Mouse (Mus musculus) forebrain, embryonic 15.5 days (tissue): ENCODE data around the gene Cacna1i. TPM values are rescaled to one million over a fixed set of nuclear protein-coding genes. Genes with fewer than 3 reads are reported as not detected.
A peak's percentile ranks its signal among the peaks of the same experiment; 100 is the strongest.

ENCODE experiments used
- ATAC-seq: fragments of 200-750 bp; cut with Nextera tagmentation; replicated peaks from 2 replicates; pipeline ENCODE4 v1.8.0; 2017; ENCODE audit warnings: mild to moderate bottlenecking, moderate TSS enrichment, moderate library complexity
- H3K27ac ChIP-seq: fragments of 300-500 bp; sonication (generic); replicated peaks from 2 replicates; pipeline ENCODE4 v1.5.1; 2015; ENCODE audit warnings: mild to moderate bottlenecking, inconsistent platforms
- H3K27me3 ChIP-seq: fragments of 300-500 bp; sonication (generic); 2 replicates; pipeline ENCODE4 v1.6.1; 2015; ENCODE audit warnings: inconsistent platforms
- H3K36me3 ChIP-seq: fragments of 300-500 bp; sonication (generic); 2 replicates; pipeline ENCODE4 v1.6.1; 2015; ENCODE audit warnings: mild to moderate bottlenecking, inconsistent platforms
- H3K4me1 ChIP-seq: fragments of 300-500 bp; sonication (generic); 2 replicates; pipeline ENCODE4 v1.6.1; 2015; ENCODE audit warnings: inconsistent platforms
- H3K4me2 ChIP-seq: fragments of 300-500 bp; sonication (generic); replicated peaks from 2 replicates; pipeline ENCODE4 v1.6.1; 2015; ENCODE audit warnings: mild to moderate bottlenecking, inconsistent platforms
- H3K4me3 ChIP-seq: fragments of 300-500 bp; sonication (generic); 2 replicates; pipeline ENCODE4 v1.5.1; 2015; ENCODE audit warnings: mild to moderate bottlenecking, inconsistent platforms
- H3K9ac ChIP-seq: fragments of 300-500 bp; sonication (generic); replicated peaks from 2 replicates; pipeline ENCODE4 v1.6.1; 2015; ENCODE audit warnings: mild to moderate bottlenecking, inconsistent platforms
- H3K9me3 ChIP-seq: fragments of 300-500 bp; sonication (generic); 2 replicates; pipeline ENCODE4 v1.6.1; 2016; ENCODE audit warnings: inconsistent platforms
- WGBS: fragments of 180-500 bp; shearing (Covaris S2); methylation state at CpG from one replicate; pipeline ENCODE4 v1.1.7; 2015; ENCODE audit warnings: mixed read lengths; 5-methylcytosine and 5-hydroxymethylcytosine counted together
- polyA plus RNA-seq: library from polyadenylated mRNA; unstranded; fragments of >200 nt; fragmentation: Nextera tagmentation; extraction: Ambion mirVana; gene quantifications from 2 replicates; pipeline ENCODE4 v1.2.1, GENCODE M21; 2015

The Cacna1i gene
- polyA plus RNA-seq, 1 experiment from 2014 or later = 0.50 TPM

- no peaks in the 10 kb centered on the region for H3K27me3 ChIP-seq
- no peak for ATAC-seq
- H3K27ac ChIP-seq = no peak overlapping the region
- no peaks in the 10 kb centered on the region for H3K9me3 ChIP-seq
- peaks cover 4% of the 10 kb centered on the region; the same call in 1 of the 2 replicates for H3K4me1 ChIP-seq
- H3K4me2 ChIP-seq = no peak overlapping the region
- H3K4me3 ChIP-seq = no peak overlapping the region
- WGBS = 68% methylated on average over 5 of the region's 5 CpGs
- H3K9ac ChIP-seq = no peak overlapping the region
- H3K36me3 ChIP-seq = no peaks in the 10 kb centered on the region
These were observed 8.8 kb upstream of the Cacna1i start for GRCm38 (mm10) chr15:80278121-80278759.

- Histone ChIP-seq H3K9me3 (no peaks in the 10 kb centered on the region), H3K4me1 (peaks cover 4% of the 10 kb centered on the region; the same call in 1 of the 2 replicates), H3K36me3 (no peaks in the 10 kb centered on the region), H3K27me3 (no peaks in the 10 kb centered on the region), H3K9ac (no peak overlapping the region), H3K4me3 (no peak overlapping the region), H3K4me2 (no peak overlapping the region), H3K27ac (no peak overlapping the region)
- no peak for ATAC-seq
- WGBS = 88% methylated on average over 2 of the region's 2 CpGs
These were observed 8.0 kb upstream of the Cacna1i start for GRCm38 (mm10) chr15:80279053-80279452.

- Histone ChIP-seq H3K27ac (no peak overlapping the region), H3K36me3 (no peaks in the 10 kb centered on the region), H3K9me3 (no peaks in the 10 kb centered on the region), H3K4me1 (peaks cover 4% of the 10 kb centered on the region; the same call in 1 of the 2 replicates), H3K9ac (no peak overlapping the region), H3K27me3 (peaks cover 11% of the 10 kb centered on the region), H3K4me2 (no peak overlapping the region), H3K4me3 (no peak overlapping the region)
- 16% methylated on average over 6 of the region's 6 CpGs for WGBS
- no peak for ATAC-seq
These were observed 6.4 kb upstream of the Cacna1i start for GRCm38 (mm10) chr15:80280646-80281045.

- Histone ChIP-seq H3K9me3 (no peaks in the 10 kb centered on the region), H3K4me1 (peaks cover 14% of the 10 kb centered on the region; the same call in 1 of the 2 replicates), H3K36me3 (no peaks in the 10 kb centered on the region), H3K4me3 (peak overlapping the region; percentile 54), H3K4me2 (peak overlapping the region; percentile 82), H3K9ac (peak overlapping the region; percentile 63), H3K27me3 (peaks cover 48% of the 10 kb centered on the region), H3K27ac (no peak overlapping the region)
- 1% methylated on average over 23 of the region's 23 CpGs for WGBS
- ATAC-seq = no peak
These were observed 998 bp downstream of the Cacna1i start for GRCm38 (mm10) chr15:80288036-80288435.

- 10% methylated on average over 10 of the region's 10 CpGs for WGBS
- no peak overlapping the region for H3K4me3 ChIP-seq
- no peak overlapping the region for H3K4me2 ChIP-seq
- no peak overlapping the region for H3K27ac ChIP-seq
- no peak overlapping the region for H3K9ac ChIP-seq
- no peaks in the 10 kb centered on the region for H3K36me3 ChIP-seq
- ATAC-seq = no peak
- no peaks in the 10 kb centered on the region for H3K9me3 ChIP-seq
- H3K27me3 ChIP-seq = peaks cover 48% of the 10 kb centered on the region
- peaks cover 14% of the 10 kb centered on the region; the same call in 1 of the 2 replicates for H3K4me1 ChIP-seq
These were observed 2.4 kb downstream of the Cacna1i start for GRCm38 (mm10) chr15:80289436-80289835.

GRCm38 (mm10) chr15:80297146-80297545, 10.1 kb downstream of the Cacna1i start:
- no peaks in the 10 kb centered on the region for H3K9me3 ChIP-seq

GRCm38 (mm10) chr15:80303779-80304178, 16.7 kb downstream of the Cacna1i start:
- 77% methylated on average over 14 of the region's 14 CpGs for WGBS
- Histone ChIP-seq H3K4me3 (no peak overlapping the region), H3K27me3 (no peaks in the 10 kb centered on the region), H3K36me3 (no peaks in the 10 kb centered on the region), H3K27ac (no peak overlapping the region), H3K9ac (no peak overlapping the region), H3K9me3 (no peaks in the 10 kb centered on the region), H3K4me1 (no peaks in the 10 kb centered on the region), H3K4me2 (no peak overlapping the region)
- ATAC-seq = no peak

More at GRCm38 (mm10) chr15:80297146-80297545, 10.1 kb downstream of the Cacna1i start:
- Histone ChIP-seq H3K27ac (no peak overlapping the region), H3K9ac (no peak overlapping the region), H3K4me1 (no peaks in the 10 kb centered on the region), H3K4me3 (no peak overlapping the region), H3K4me2 (no peak overlapping the region), H3K27me3 (no peaks in the 10 kb centered on the region), H3K36me3 (no peaks in the 10 kb centered on the region)
- no peak for ATAC-seq
- WGBS = 97% methylated on average over 1 of the region's 1 CpGs

GRCm38 (mm10) chr15:80304188-80304587, 17.1 kb downstream of the Cacna1i start:
- no peak overlapping the region for H3K4me2 ChIP-seq
- no peak overlapping the region for H3K9ac ChIP-seq
- 77% methylated on average over 12 of the region's 12 CpGs for WGBS
- ATAC-seq = no peak
- no peaks in the 10 kb centered on the region for H3K27me3 ChIP-seq
- H3K27ac ChIP-seq = no peak overlapping the region
- H3K9me3 ChIP-seq = no peaks in the 10 kb centered on the region
- H3K36me3 ChIP-seq = no peaks in the 10 kb centered on the region
- H3K4me1 ChIP-seq = no peaks in the 10 kb centered on the region
- H3K4me3 ChIP-seq = no peak overlapping the region

GRCm38 (mm10) chr15:80306146-80306545, 19.1 kb downstream of the Cacna1i start:
- no peak overlapping the region for H3K9ac ChIP-seq
- 67% methylated on average over 8 of the region's 8 CpGs for WGBS
- no peaks in the 10 kb centered on the region for H3K9me3 ChIP-seq
- H3K27ac ChIP-seq = no peak overlapping the region
- no peaks in the 10 kb centered on the region for H3K36me3 ChIP-seq
- no peak overlapping the region for H3K4me2 ChIP-seq
- no peaks in the 10 kb centered on the region for H3K27me3 ChIP-seq
- no peak for ATAC-seq
- H3K4me1 ChIP-seq = no peaks in the 10 kb centered on the region
- no peak overlapping the region for H3K4me3 ChIP-seq

GRCm38 (mm10) chr15:80314731-80315130, 27.7 kb downstream of the Cacna1i start:
- H3K4me1 ChIP-seq = peaks cover 27% of the 10 kb centered on the region
- H3K4me3 ChIP-seq = no peak overlapping the region
- no peaks in the 10 kb centered on the region for H3K9me3 ChIP-seq
- H3K27me3 ChIP-seq = no peaks in the 10 kb centered on the region
- no peak overlapping the region for H3K27ac ChIP-seq
- WGBS = 16% methylated on average over 7 of the region's 7 CpGs
- H3K4me2 ChIP-seq = no peak overlapping the region
- peak; percentile 43; the same call in 1 of the 2 replicates for ATAC-seq
- H3K36me3 ChIP-seq = no peaks in the 10 kb centered on the region
- no peak overlapping the region for H3K9ac ChIP-seq

- H3K36me3 ChIP-seq = no peaks in the 10 kb centered on the region
- H3K4me3 ChIP-seq = no peak overlapping the region
- no peaks in the 10 kb centered on the region for H3K9me3 ChIP-seq
- no peaks in the 10 kb centered on the region for H3K27me3 ChIP-seq
- no peak overlapping the region for H3K27ac ChIP-seq
- 84% methylated on average over 6 of the region's 6 CpGs for WGBS
- H3K4me2 ChIP-seq = no peak overlapping the region
- H3K4me1 ChIP-seq = peaks cover 27% of the 10 kb centered on the region
- H3K9ac ChIP-seq = no peak overlapping the region
- ATAC-seq = no peak
These were observed 30.1 kb downstream of the Cacna1i start for GRCm38 (mm10) chr15:80316966-80317634.

GRCm38 (mm10) chr15:80317841-80318530, 30.9 kb downstream of the Cacna1i start:
- ATAC-seq = no peak
- Histone ChIP-seq H3K27ac (no peak overlapping the region), H3K4me2 (no peak overlapping the region), H3K36me3 (no peaks in the 10 kb centered on the region), H3K27me3 (no peaks in the 10 kb centered on the region), H3K9me3 (no peaks in the 10 kb centered on the region), H3K4me1 (peaks cover 27% of the 10 kb centered on the region), H3K4me3 (no peak overlapping the region), H3K9ac (no peak overlapping the region)
- WGBS = 39% methylated on average over 8 of the region's 8 CpGs
